Mouse (Mus musculus): Measurements from ENCODE around the gene Tfcp2. TPM values are rescaled to one million over a fixed set of nuclear protein-coding genes. Genes with fewer than 3 reads are reported as not detected.
"Not testable (repeated sequence)": the region's sequence is repeated elsewhere in the genome, so short reads cannot be mapped to it uniquely, and the experiment has no call there.

The Tfcp2 gene
- polyA plus RNA-seq, 1 experiment from 2014 or later = 16.2 TPM

GRCm38 (mm10) chr15:100543651-100544030 lies 8.2 kb downstream of the Tfcp2 start:
- not testable (repeated sequence) for ATAC-seq, H3K36me3 ChIP-seq
- WGBS = 98% methylated on average over 14 of the region's 14 CpGs

GRCm38 (mm10) chr15:100542876-100543650 lies 8.7 kb downstream of the Tfcp2 start:
- not testable (repeated sequence) for ATAC-seq; H3K9ac ChIP-seq; H3K4me2 ChIP-seq (replicated peaks); H3K27ac ChIP-seq; H3K4me1 ChIP-seq (replicated peaks); H3K9me3 ChIP-seq; H3K4me3 ChIP-seq (replicated peaks); H3K27me3 ChIP-seq (replicated peaks); H3K36me3 ChIP-seq
- 96% methylated on average over 27 of the region's 28 CpGs for WGBS

More at GRCm38 (mm10) chr15:100543651-100544030, 8.2 kb downstream of the Tfcp2 start:
- not testable (repeated sequence) for H3K4me3 ChIP-seq (replicated peaks); H3K9ac ChIP-seq; H3K4me2 ChIP-seq (replicated peaks); H3K4me1 ChIP-seq (replicated peaks); H3K27me3 ChIP-seq (replicated peaks); H3K9me3 ChIP-seq; H3K27ac ChIP-seq

GRCm38 (mm10) chr15:100541426-100541825 lies 10.4 kb downstream of the Tfcp2 start:
- no peak for ATAC-seq
- Histone ChIP-seq H3K27me3 (replicated peaks) (no peaks in the 10 kb centered on the region), H3K4me1 (replicated peaks) (no peaks in the 10 kb centered on the region), H3K27ac (no peak overlapping the region), H3K9ac (no peak overlapping the region), H3K4me3 (replicated peaks) (no peak overlapping the region), H3K4me2 (replicated peaks) (no peak overlapping the region), H3K36me3 (0 out of 2 replicates have a peak, but pooled peaks cover 2% of the 10 kb centered on the region), H3K9me3 (0 out of 2 replicates have a peak, but pooled peaks cover 3% of the 10 kb centered on the region)
- 92% methylated on average over 4 of the region's 4 CpGs for WGBS

GRCm38 (mm10) chr15:100541001-100541400 lies 10.8 kb downstream of the Tfcp2 start:
- H3K9me3 ChIP-seq; H3K27me3 ChIP-seq (replicated peaks); H3K36me3 ChIP-seq; H3K9ac ChIP-seq; ATAC-seq; H3K4me1 ChIP-seq (replicated peaks); H3K4me2 ChIP-seq (replicated peaks); H3K27ac ChIP-seq; H3K4me3 ChIP-seq (replicated peaks): not testable (repeated sequence)
- WGBS = 90% methylated on average over 1 of the region's 1 CpGs

- no peak overlapping the region for H3K9ac ChIP-seq
- no peak overlapping the region for H3K4me3 ChIP-seq (replicated peaks)
- no peak for ATAC-seq
- H3K36me3 ChIP-seq = 0 out of 2 replicates have a peak, but pooled peaks cover 8% of the 10 kb centered on the region
- no peaks in the 10 kb centered on the region for H3K4me1 ChIP-seq (replicated peaks)
- H3K4me2 ChIP-seq (replicated peaks) = no peak overlapping the region
- H3K27me3 ChIP-seq (replicated peaks) = no peaks in the 10 kb centered on the region
- WGBS = 92% methylated on average over 9 of the region's 9 CpGs
- no peaks in the 10 kb centered on the region for H3K9me3 ChIP-seq
- H3K27ac ChIP-seq = no peak overlapping the region
These were observed 12.4 kb downstream of the Tfcp2 start for GRCm38 (mm10) chr15:100539411-100539810.

GRCm38 (mm10) chr15:100537913-100538312 lies 13.9 kb downstream of the Tfcp2 start:
- Histone ChIP-seq H3K9ac (no peak overlapping the region), H3K4me1 (replicated peaks) (no peaks in the 10 kb centered on the region), H3K27me3 (replicated peaks) (no peaks in the 10 kb centered on the region), H3K4me2 (replicated peaks) (no peak overlapping the region), H3K4me3 (replicated peaks) (no peak overlapping the region), H3K9me3 (no peaks in the 10 kb centered on the region), H3K27ac (no peak overlapping the region), H3K36me3 (0 out of 2 replicates have a peak, but pooled peaks cover 8% of the 10 kb centered on the region)
- WGBS = 85% methylated on average over 6 of the region's 6 CpGs
- no peak for ATAC-seq

- no peaks in the 10 kb centered on the region for H3K9me3 ChIP-seq
- H3K4me2 ChIP-seq (replicated peaks) = no peak overlapping the region
- no peaks in the 10 kb centered on the region for H3K27me3 ChIP-seq (replicated peaks)
- H3K27ac ChIP-seq = no peak overlapping the region
- H3K4me3 ChIP-seq (replicated peaks) = no peak overlapping the region
- H3K4me1 ChIP-seq (replicated peaks) = no peaks in the 10 kb centered on the region
- no peak overlapping the region for H3K9ac ChIP-seq
- H3K36me3 ChIP-seq = no peaks in the 10 kb centered on the region
- WGBS = 81% methylated on average over 5 of the region's 5 CpGs
- no peak for ATAC-seq
These were observed 23.9 kb downstream of the Tfcp2 start for GRCm38 (mm10) chr15:100527900-100528299.

GRCm38 (mm10) chr15:100525405-100525804 lies 26.4 kb downstream of the Tfcp2 start:
- H3K9me3 ChIP-seq = no peaks in the 10 kb centered on the region
- peaks cover 3% of the 10 kb centered on the region; the same call in 1 of the 2 replicates for H3K36me3 ChIP-seq
- H3K27me3 ChIP-seq (replicated peaks) = no peaks in the 10 kb centered on the region
- no peak overlapping the region for H3K4me2 ChIP-seq (replicated peaks)
- ATAC-seq = no peak
- no peak overlapping the region for H3K27ac ChIP-seq
- 93% methylated on average over 14 of the region's 14 CpGs for WGBS
- H3K4me3 ChIP-seq (replicated peaks) = no peak overlapping the region
- no peak overlapping the region for H3K9ac ChIP-seq
- H3K4me1 ChIP-seq (replicated peaks) = no peaks in the 10 kb centered on the region

GRCm38 (mm10) chr15:100520306-100520705 lies 31.5 kb downstream of the Tfcp2 start:
- Histone ChIP-seq H3K27me3 (replicated peaks) (no peaks in the 10 kb centered on the region), H3K9me3 (no peaks in the 10 kb centered on the region), H3K4me1 (replicated peaks) (no peaks in the 10 kb centered on the region), H3K4me3 (replicated peaks) (no peak overlapping the region), H3K4me2 (replicated peaks) (no peak overlapping the region), H3K9ac (no peak overlapping the region), H3K36me3 (peaks cover 3% of the 10 kb centered on the region; the same call in 1 of the 2 replicates), H3K27ac (no peak overlapping the region)
- no peak for ATAC-seq
- WGBS = 89% methylated on average over 14 of the region's 14 CpGs

- ATAC-seq = no peak
- Histone ChIP-seq H3K4me1 (replicated peaks) (no peaks in the 10 kb centered on the region), H3K27me3 (replicated peaks) (no peaks in the 10 kb centered on the region), H3K27ac (no peak overlapping the region), H3K4me3 (replicated peaks) (no peak overlapping the region), H3K9ac (no peak overlapping the region), H3K9me3 (no peaks in the 10 kb centered on the region), H3K4me2 (replicated peaks) (no peak overlapping the region), H3K36me3 (peaks cover 19% of the 10 kb centered on the region)
- WGBS = 82% methylated on average over 2 of the region's 2 CpGs
These were observed 36.7 kb downstream of the Tfcp2 start for GRCm38 (mm10) chr15:100515121-100515520.

GRCm38 (mm10) chr15:100513387-100513786 lies 38.4 kb downstream of the Tfcp2 start:
- no peak for ATAC-seq
- H3K36me3 ChIP-seq = peaks cover 22% of the 10 kb centered on the region

GRCm38 (mm10) chr15:100510072-100510471 lies 41.7 kb downstream of the Tfcp2 start:
- no peaks in the 10 kb centered on the region for H3K9me3 ChIP-seq
- H3K9ac ChIP-seq = no peak overlapping the region
- H3K27me3 ChIP-seq (replicated peaks) = no peaks in the 10 kb centered on the region
- H3K4me2 ChIP-seq (replicated peaks) = no peak overlapping the region
- H3K4me3 ChIP-seq (replicated peaks) = no peak overlapping the region
- H3K27ac ChIP-seq = no peak overlapping the region
- 93% methylated on average over 11 of the region's 11 CpGs for WGBS
- H3K4me1 ChIP-seq (replicated peaks) = no peaks in the 10 kb centered on the region
- H3K36me3 ChIP-seq = peaks cover 22% of the 10 kb centered on the region
- no peak for ATAC-seq

More at GRCm38 (mm10) chr15:100513387-100513786, 38.4 kb downstream of the Tfcp2 start:
- Histone ChIP-seq H3K9me3 (no peaks in the 10 kb centered on the region), H3K4me1 (replicated peaks) (no peaks in the 10 kb centered on the region), H3K27me3 (replicated peaks) (no peaks in the 10 kb centered on the region), H3K27ac (no peak overlapping the region), H3K4me3 (replicated peaks) (no peak overlapping the region), H3K9ac (no peak overlapping the region), H3K4me2 (replicated peaks) (no peak overlapping the region)
- WGBS = 85% methylated on average over 4 of the region's 4 CpGs

All from intestine, embryonic 15.5 days (tissue).